Mouse (Mus musculus) neural tube, embryonic 11.5 days (tissue): ENCODE results near the gene Slc22a8. TPM values are rescaled to one million over a fixed set of nuclear protein-coding genes. Genes with fewer than 3 reads are reported as not detected.

Source experiments
- ATAC-seq: fragments of 200-750 bp; cut with Nextera tagmentation; 2 replicates; pipeline ENCODE4 v1.8.0; 2017; ENCODE audit warnings: moderate number of reproducible peaks, mild to moderate bottlenecking, moderate TSS enrichment, moderate library complexity; ENCODE audit not compliant: insufficient read depth, low FRiP score, low TSS enrichment
- DNase-seq: peaks from one replicate; pipeline ENCODE4 v3.0.0-alpha.2; 2015; ENCODE audit warnings: low spot score
- H3K27ac ChIP-seq: fragments of 300-500 bp; sonication (generic); 2 replicates; pipeline ENCODE4 v1.5.1; 2014; ENCODE audit warnings: low read depth, mild to moderate bottlenecking, low read length
- H3K27me3 ChIP-seq: fragments of 300-500 bp; sonication (generic); 2 replicates; pipeline ENCODE4 v1.6.1; 2014; ENCODE audit warnings: mild to moderate bottlenecking, low read length, mixed read lengths; ENCODE audit not compliant: control insufficient read depth, insufficient read depth
- H3K36me3 ChIP-seq: fragments of 300-500 bp; sonication (generic); 2 replicates; pipeline ENCODE4 v1.6.1; 2014; ENCODE audit warnings: mild to moderate bottlenecking, low read length, moderate library complexity, mixed read lengths; ENCODE audit not compliant: control insufficient read depth, insufficient read depth
- H3K4me1 ChIP-seq: fragments of 300-500 bp; sonication (generic); 2 replicates; pipeline ENCODE4 v1.6.1; 2014; ENCODE audit warnings: low read length, mixed read lengths; ENCODE audit not compliant: control insufficient read depth, insufficient read depth
- H3K4me2 ChIP-seq: fragments of 300-500 bp; sonication (generic); 2 replicates; pipeline ENCODE4 v1.6.1; 2014; ENCODE audit warnings: low read depth, mild to moderate bottlenecking, moderate library complexity
- H3K4me3 ChIP-seq: fragments of 300-500 bp; sonication (generic); 2 replicates; pipeline ENCODE4 v1.5.1; 2014; ENCODE audit warnings: low read depth, low read length
- H3K9ac ChIP-seq: fragments of 300-500 bp; sonication (generic); 2 replicates; pipeline ENCODE4 v1.6.1; 2014; ENCODE audit warnings: mild to moderate bottlenecking, low read length
- H3K9me3 ChIP-seq: fragments of 300-500 bp; sonication (generic); 2 replicates; pipeline ENCODE4 v1.6.1; 2016; ENCODE audit warnings: low read length; ENCODE audit not compliant: control insufficient read depth
- WGBS: fragments of 180-500 bp; shearing (Covaris S2); extraction: QIAGEN DNeasy Blood & Tissue Kit; methylation state at CpG from one replicate; pipeline ENCODE4 v1.1.7; 2014; 5-methylcytosine and 5-hydroxymethylcytosine counted together
- polyA plus RNA-seq: library from polyadenylated mRNA; unstranded; fragments of >200 nt; fragmentation: Nextera tagmentation; extraction: Ambion mirVana; gene quantifications from 2 replicates; pipeline ENCODE4 v1.2.1, GENCODE M21; 2014

The Slc22a8 gene
- polyA plus RNA-seq, 1 experiment from 2014 or later = not detected

- Histone ChIP-seq H3K4me1 (no peaks in the 10 kb centered on the region), H3K36me3 (no peaks in the 10 kb centered on the region), H3K4me2 (no peak overlapping the region), H3K4me3 (no peak overlapping the region), H3K27ac (no peak overlapping the region), H3K9me3 (no peaks in the 10 kb centered on the region), H3K9ac (no peak overlapping the region), H3K27me3 (no peaks in the 10 kb centered on the region)
- DNase-seq (no peak), ATAC-seq (no peak)
- WGBS = 82% methylated on average over 6 of the region's 6 CpGs
Measured at GRCm38 (mm10) chr19:8630826-8631225, 39.8 kb downstream of the Slc22a8 start.

DNA sequence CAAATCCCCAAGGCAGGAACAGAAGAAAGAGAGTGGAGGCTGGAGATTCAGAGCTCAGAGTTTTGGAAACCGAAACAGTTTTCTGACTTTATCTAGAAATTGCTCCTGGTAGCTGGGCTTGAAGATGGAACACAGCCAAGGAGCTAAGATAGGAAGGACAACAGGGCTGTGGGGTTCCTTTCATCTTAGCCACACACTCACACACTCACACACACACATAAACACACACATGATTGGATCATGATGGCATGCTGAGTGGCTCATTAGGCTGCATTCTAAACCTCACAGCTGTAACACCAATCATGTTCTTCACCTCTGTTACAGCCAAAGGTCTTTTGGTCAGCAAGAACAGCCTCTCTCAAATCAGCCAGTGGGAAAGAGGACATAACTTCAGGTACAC is 41.0 kb downstream of the Slc22a8 start:
- 79% methylated on average over 1 of the region's 1 CpGs for WGBS
- DNase-seq (no peak), ATAC-seq (no peak)
- no peak overlapping the region for H3K4me2 ChIP-seq
- no peaks in the 10 kb centered on the region for H3K36me3 ChIP-seq
- H3K27me3 ChIP-seq = no peaks in the 10 kb centered on the region
- H3K27ac ChIP-seq = no peak overlapping the region
- H3K9me3 ChIP-seq = no peaks in the 10 kb centered on the region
- H3K4me3 ChIP-seq = no peak overlapping the region
- no peaks in the 10 kb centered on the region for H3K4me1 ChIP-seq
- H3K9ac ChIP-seq = no peak overlapping the region

GRCm38 (mm10) chr19:8642086-8642485 is 51.0 kb downstream of the Slc22a8 start:
- DNase-seq = no peak
- WGBS = 69% methylated on average over 5 of the region's 5 CpGs
- Histone ChIP-seq H3K4me1 (no peaks in the 10 kb centered on the region), H3K27ac (no peak overlapping the region), H3K27me3 (no peaks in the 10 kb centered on the region), H3K36me3 (no peaks in the 10 kb centered on the region), H3K4me2 (no peak overlapping the region), H3K9me3 (no peaks in the 10 kb centered on the region), H3K9ac (no peak overlapping the region), H3K4me3 (no peak overlapping the region)
- no peak for ATAC-seq

DNA sequence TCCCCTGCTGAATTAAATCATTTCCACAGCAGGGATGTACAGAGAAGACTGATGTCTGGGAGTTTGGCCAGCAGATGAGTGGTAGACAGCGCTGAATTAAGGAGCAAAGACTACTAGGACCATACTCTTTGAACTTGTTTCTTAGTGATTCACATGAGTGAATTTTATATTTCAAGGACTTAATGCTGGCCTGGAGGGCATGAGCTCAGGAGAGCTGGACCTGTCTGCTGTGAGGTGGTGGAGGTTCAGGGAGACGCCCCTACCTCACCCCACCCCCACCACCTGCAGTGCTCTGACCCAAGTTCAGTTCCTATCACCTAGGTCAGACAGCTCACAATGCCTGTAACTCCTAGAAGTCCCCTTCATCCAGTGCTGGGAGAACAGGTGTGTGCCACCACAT is 55.3 kb downstream of the Slc22a8 start:
- Histone ChIP-seq H3K4me3 (no peak overlapping the region), H3K27me3 (no peaks in the 10 kb centered on the region), H3K9me3 (no peaks in the 10 kb centered on the region), H3K9ac (no peak overlapping the region), H3K27ac (no peak overlapping the region), H3K4me2 (no peak overlapping the region), H3K36me3 (no peaks in the 10 kb centered on the region), H3K4me1 (no peaks in the 10 kb centered on the region)
- DNase-seq (no peak), ATAC-seq (no peak)
- 66% methylated on average over 2 of the region's 2 CpGs for WGBS

DNA sequence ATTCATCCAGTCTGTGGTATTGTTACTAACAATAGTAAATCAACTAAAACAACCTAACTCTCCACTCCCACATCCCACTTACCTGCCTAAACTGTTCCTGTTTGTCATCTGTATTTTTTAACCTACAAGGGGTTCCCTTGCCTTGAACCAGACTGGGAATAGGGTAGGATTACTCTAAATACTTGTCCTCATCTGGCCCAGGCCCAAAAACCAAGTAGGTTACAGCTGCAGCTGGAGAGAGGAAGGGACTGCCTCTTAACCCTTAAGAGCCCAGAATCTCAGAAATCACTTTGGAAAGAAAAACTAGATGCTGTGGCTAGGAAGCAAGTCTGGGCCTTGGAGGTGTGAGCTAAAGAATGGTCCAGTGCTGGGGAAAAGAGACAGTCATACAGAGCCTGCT is 64.8 kb downstream of the Slc22a8 start:
- DNase-seq = no peak
- H3K4me2 ChIP-seq = no peak overlapping the region

DNA sequence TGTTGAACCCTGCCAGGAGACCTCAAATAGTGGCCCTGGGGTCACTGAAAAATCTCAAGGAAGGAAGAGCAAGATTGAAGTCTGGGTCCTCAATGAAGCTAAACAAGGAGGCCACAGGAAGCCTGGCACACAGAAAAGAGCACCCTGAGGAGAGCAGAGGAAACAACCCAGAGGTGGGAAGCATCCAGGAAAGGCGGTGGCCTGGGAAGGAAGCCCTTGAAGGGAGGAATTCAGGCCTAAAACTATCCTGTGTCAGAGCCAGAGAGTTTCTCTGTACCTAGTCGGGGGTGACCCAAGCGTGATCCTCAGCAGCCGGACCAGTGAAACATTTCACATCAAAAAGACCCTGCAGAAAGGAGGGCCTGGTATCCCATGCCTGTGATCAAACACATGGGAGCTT is 65.3 kb downstream of the Slc22a8 start:
- no peaks in the 10 kb centered on the region for H3K4me1 ChIP-seq
- no peak for ATAC-seq
- no peak overlapping the region for H3K27ac ChIP-seq
- H3K4me2 ChIP-seq = no peak overlapping the region
- 67% methylated on average over 4 of the region's 4 CpGs for WGBS
- H3K4me3 ChIP-seq = no peak overlapping the region
- no peak for DNase-seq
- H3K27me3 ChIP-seq = no peaks in the 10 kb centered on the region
- no peaks in the 10 kb centered on the region for H3K36me3 ChIP-seq
- H3K9me3 ChIP-seq = no peaks in the 10 kb centered on the region
- no peak overlapping the region for H3K9ac ChIP-seq

More for the DNA sequence above, 64.8 kb downstream of the Slc22a8 start:
- Histone ChIP-seq H3K9me3 (no peaks in the 10 kb centered on the region), H3K27ac (no peak overlapping the region), H3K27me3 (no peaks in the 10 kb centered on the region), H3K36me3 (no peaks in the 10 kb centered on the region), H3K4me3 (no peak overlapping the region), H3K9ac (no peak overlapping the region), H3K4me1 (no peaks in the 10 kb centered on the region)
- no peak for ATAC-seq

Other genes with a start within 250 kb of the Slc22a8 start
- not detected in 2 replicates for gene Slc22a30, start 186.1 kb upstream of the Slc22a8 start, polyA plus RNA-seq
- 0.53 and 0.69 TPM in 2 replicates for gene Slc22a6, start 26.8 kb downstream of the Slc22a8 start, polyA plus RNA-seq
- 0.05 TPM in 2 replicates for gene Chrm1, start 72.5 kb downstream of the Slc22a8 start, polyA plus RNA-seq
- 132 and 135 TPM in 2 replicates for gene Slc3a2, start 132.1 kb downstream of the Slc22a8 start, polyA plus RNA-seq
- 87.8 and 92.8 TPM in 2 replicates for gene Wdr74, start 144.6 kb downstream of the Slc22a8 start, polyA plus RNA-seq
- 1.4 and 2.1 TPM in 2 replicates for gene 1700092M07Rik, start 149.5 kb downstream of the Slc22a8 start, polyA plus RNA-seq
- gene Stx5a, start 150.2 kb downstream of the Slc22a8 start, polyA plus RNA-seq = 97.6 and 103 TPM in 2 replicates
- 243 and 245 TPM in 2 replicates for gene Nxf1, start 165.8 kb downstream of the Slc22a8 start, polyA plus RNA-seq
- 181 and 195 TPM in 2 replicates for gene Tmem223, start 179.7 kb downstream of the Slc22a8 start, polyA plus RNA-seq
- 41.8 and 46.7 TPM in 2 replicates for gene Tmem179b, start 183.2 kb downstream of the Slc22a8 start, polyA plus RNA-seq
- gene Taf6l, start 195.2 kb downstream of the Slc22a8 start, polyA plus RNA-seq = 20.7 and 22.4 TPM in 2 replicates
- 172 and 182 TPM in 2 replicates for gene Polr2g, start 207.3 kb downstream of the Slc22a8 start, polyA plus RNA-seq
- 6.6 and 7.2 TPM in 2 replicates for gene Zbtb3, start 211.3 kb downstream of the Slc22a8 start, polyA plus RNA-seq
- gene Ttc9c, start 228.1 kb downstream of the Slc22a8 start, polyA plus RNA-seq = 50.6 and 51.6 TPM in 2 replicates
- gene Hnrnpul2, start 228.8 kb downstream of the Slc22a8 start, polyA plus RNA-seq = 5.7 and 6.1 TPM in 2 replicates
- gene AC129217.1, start 238.5 kb downstream of the Slc22a8 start, polyA plus RNA-seq = 0.57 TPM in 1 of 2 replicates, not detected in the other
- gene Bscl2, start 246.2 kb downstream of the Slc22a8 start, polyA plus RNA-seq = 54.1 and 55.3 TPM in 2 replicates
- gene Gng3, start 247.9 kb downstream of the Slc22a8 start, polyA plus RNA-seq = 137 and 151 TPM in 2 replicates